Mouse (Mus musculus) small intestine, adult 2 months (tissue): ENCODE data around the gene Ivns1abp. TPM values are rescaled to one million over a fixed set of nuclear protein-coding genes. Genes with fewer than 3 reads are reported as not detected.

Experiments
- H3K27ac ChIP-seq: fragments of 200-500 bp; 2 replicates; pipeline ENCODE4 v1.5.1; 2012; ENCODE audit warnings: low read depth, low read length, control low read depth, inconsistent platforms; ENCODE audit not compliant: insufficient read depth
- H3K27me3 ChIP-seq: fragments of 200-500 bp; 2 replicates; pipeline ENCODE4 v1.6.1; 2012; ENCODE audit warnings: mild to moderate bottlenecking, moderate library complexity, low read length, inconsistent platforms; ENCODE audit not compliant: control insufficient read depth, insufficient read depth
- H3K36me3 ChIP-seq: fragments of 200-500 bp; 2 replicates; pipeline ENCODE4 v1.6.1; 2012; ENCODE audit warnings: mild to moderate bottlenecking, low read length, control low read depth, inconsistent platforms; ENCODE audit not compliant: control insufficient read depth, insufficient read depth
- H3K4me1 ChIP-seq: fragments of 200-500 bp; 2 replicates; pipeline ENCODE4 v1.6.1; 2012; ENCODE audit warnings: low read length, inconsistent platforms, mixed read lengths; ENCODE audit not compliant: control insufficient read depth, insufficient read depth, insufficient read length
- H3K4me3 ChIP-seq: fragments of 200-500 bp; 2 replicates; pipeline ENCODE4 v1.5.1; 2012; ENCODE audit warnings: low read depth, mild to moderate bottlenecking, control low read depth, inconsistent platforms, low read length, moderate library complexity
- CTCF ChIP-seq: fragments of 200-500 bp; IDR thresholded peaks from 2 replicates; pipeline ENCODE4 v1.5.1; 2012; ENCODE audit warnings: low read depth, mild to moderate bottlenecking, control low read depth, inconsistent platforms, low read length, moderate library complexity, mixed read lengths; ENCODE audit not compliant: insufficient replicate concordance, insufficient read length; ENCODE audit errors: extremely low read depth
- POLR2A ChIP-seq: fragments of 200-500 bp; IDR thresholded peaks from 2 replicates; pipeline ENCODE4 v1.6.1; 2012; ENCODE audit warnings: low read depth, mild to moderate bottlenecking, control low read depth, inconsistent platforms, low read length, moderate library complexity
- WGBS: fragments of 180-500 bp; shearing (Covaris S2); methylation state at CpG from one replicate; pipeline ENCODE4 v1.1.7; 2018; 5-methylcytosine and 5-hydroxymethylcytosine counted together
- polyA plus RNA-seq: library from polyadenylated mRNA; depleted of rRNA; stranded (reverse); fragments of >200 nt; gene quantifications from 2 replicates; pipeline ENCODE4 v1.2.3, GENCODE M21; 2012

Gene Ivns1abp
- polyA plus RNA-seq, 1 experiment = 37.6 TPM

GRCm38 (mm10) chr1:151355994-151356393 is 11.7 kb downstream of the Ivns1abp start:
- TF ChIP-seq CTCF (no peak), POLR2A (no peak)
- H3K36me3 ChIP-seq = peaks cover 84% of the 10 kb centered on the region
- no peaks in the 10 kb centered on the region for H3K27me3 ChIP-seq
- no peak overlapping the region for H3K4me3 ChIP-seq
- H3K4me1 ChIP-seq = no peaks in the 10 kb centered on the region
- WGBS = 85% methylated on average over 5 of the region's 5 CpGs
- no peak overlapping the region for H3K27ac ChIP-seq

- Histone ChIP-seq H3K4me1 (no peaks in the 10 kb centered on the region), H3K36me3 (peaks cover 78% of the 10 kb centered on the region)
Measured at GRCm38 (mm10) chr1:151359374-151359773, 15.1 kb downstream of the Ivns1abp start.

GRCm38 (mm10) chr1:151366944-151367605 is 22.8 kb downstream of the Ivns1abp start:
- TF ChIP-seq POLR2A = no peak
- no peak for TF ChIP-seq CTCF
- H3K36me3 ChIP-seq = peaks cover 65% of the 10 kb centered on the region
- no peak overlapping the region for H3K27ac ChIP-seq
- H3K27me3 ChIP-seq = no peaks in the 10 kb centered on the region
- H3K4me1 ChIP-seq = no peaks in the 10 kb centered on the region
- no peak overlapping the region for H3K4me3 ChIP-seq
- WGBS = 82% methylated on average over 8 of the region's 8 CpGs

More at GRCm38 (mm10) chr1:151359374-151359773, 15.1 kb downstream of the Ivns1abp start:
- no peaks in the 10 kb centered on the region for H3K27me3 ChIP-seq
- H3K27ac ChIP-seq = no peak overlapping the region
- WGBS = 79% methylated on average over 3 of the region's 3 CpGs
- H3K4me3 ChIP-seq = no peak overlapping the region
- no peak for TF ChIP-seq CTCF
- TF ChIP-seq POLR2A = no peak

DNA sequence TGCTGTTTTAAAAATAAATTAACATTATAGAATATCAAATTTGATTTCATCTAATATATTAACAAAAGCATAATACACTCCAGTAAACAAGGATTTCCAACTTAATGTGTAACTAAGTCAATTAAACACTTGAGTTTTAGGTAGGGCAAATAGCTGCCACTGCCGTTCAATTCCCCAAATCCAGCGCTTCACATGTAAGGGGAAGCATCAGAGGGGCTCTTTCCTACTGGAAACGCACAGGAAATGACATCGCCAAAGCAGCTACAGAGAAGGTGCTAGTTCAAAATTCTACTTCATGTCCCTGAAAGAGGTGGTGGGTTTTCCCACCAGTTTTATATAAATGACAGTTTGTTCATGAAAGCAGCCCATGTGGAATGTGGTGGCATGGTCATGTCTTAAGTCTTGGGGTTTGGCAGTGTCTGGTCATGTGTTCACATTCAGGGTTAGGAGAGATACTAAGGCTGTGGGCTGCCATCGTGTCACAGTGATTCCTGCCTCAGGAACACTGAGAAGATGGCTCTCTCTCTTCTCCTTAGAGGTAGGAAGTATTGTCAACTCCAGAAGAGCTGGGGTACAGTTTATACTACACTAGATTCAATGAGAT is 23.5 kb downstream of the Ivns1abp start:
- no peak overlapping the region for H3K4me3 ChIP-seq
- no peak overlapping the region for H3K27ac ChIP-seq
- H3K36me3 ChIP-seq = peaks cover 62% of the 10 kb centered on the region
- H3K4me1 ChIP-seq = no peaks in the 10 kb centered on the region
- no peaks in the 10 kb centered on the region for H3K27me3 ChIP-seq
- TF ChIP-seq POLR2A (no peak), CTCF (no peak)
- WGBS = 83% methylated on average over 5 of the region's 5 CpGs

GRCm38 (mm10) chr1:151368444-151368843 is 24.2 kb downstream of the Ivns1abp start:
- H3K27ac ChIP-seq = no peak overlapping the region
- 91% methylated on average over 3 of the region's 3 CpGs for WGBS
- H3K4me3 ChIP-seq = no peak overlapping the region
- peaks cover 56% of the 10 kb centered on the region for H3K36me3 ChIP-seq
- no peak for TF ChIP-seq POLR2A
- H3K4me1 ChIP-seq = no peaks in the 10 kb centered on the region
- no peaks in the 10 kb centered on the region for H3K27me3 ChIP-seq

DNA sequence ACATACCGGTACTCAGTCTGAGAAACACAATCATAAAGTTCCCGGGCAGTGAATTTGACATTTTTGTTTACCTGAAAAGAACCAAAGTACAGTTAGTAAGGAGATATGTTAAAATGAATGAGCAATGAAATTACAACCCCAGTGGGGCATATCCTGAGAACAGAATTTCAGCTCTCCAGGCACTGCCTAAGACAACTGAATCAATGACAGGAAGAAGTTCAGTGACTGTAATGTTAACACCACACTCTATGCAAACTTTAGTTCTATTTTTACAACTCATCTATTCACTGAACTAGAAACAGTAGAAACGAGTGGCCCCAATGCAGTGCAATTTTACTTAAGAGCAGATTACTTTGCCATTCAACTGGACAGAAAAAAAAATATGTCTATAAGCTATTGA is 26.3 kb downstream of the Ivns1abp start:
- 45% methylated on average over 3 of the region's 3 CpGs for WGBS
- peaks cover 39% of the 10 kb centered on the region for H3K36me3 ChIP-seq

DNA sequence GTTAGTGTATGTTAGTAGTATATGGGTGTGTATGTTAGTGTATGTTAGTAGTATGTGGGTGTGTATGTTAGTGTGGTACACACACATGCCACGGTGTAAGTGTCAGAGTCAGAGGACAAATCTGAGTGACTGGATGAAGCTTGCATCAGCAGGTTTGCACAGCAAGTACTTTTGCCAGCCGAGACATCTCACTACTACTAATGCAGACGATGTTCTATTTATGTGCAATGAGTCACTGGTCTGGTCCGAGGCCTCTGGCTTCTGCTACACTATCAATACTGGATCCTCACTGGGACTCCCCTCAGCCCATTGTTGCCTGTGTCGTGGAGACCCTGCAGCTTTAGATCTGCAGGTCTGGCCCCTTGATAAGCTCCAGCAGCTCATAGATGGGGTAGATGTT is 27.3 kb downstream of the Ivns1abp start:
- Histone ChIP-seq H3K27me3 (no peaks in the 10 kb centered on the region), H3K4me3 (no peak overlapping the region), H3K27ac (no peak overlapping the region), H3K36me3 (peaks cover 33% of the 10 kb centered on the region), H3K4me1 (no peaks in the 10 kb centered on the region)
- 89% methylated on average over 5 of the region's 5 CpGs for WGBS
- TF ChIP-seq CTCF (no peak), POLR2A (no peak)

More for the DNA sequence above, 26.3 kb downstream of the Ivns1abp start:
- H3K27ac ChIP-seq = no peak overlapping the region
- no peaks in the 10 kb centered on the region for H3K27me3 ChIP-seq
- H3K4me3 ChIP-seq = no peak overlapping the region
- TF ChIP-seq POLR2A (no peak), CTCF (no peak)
- H3K4me1 ChIP-seq = no peaks in the 10 kb centered on the region
